Mouse (Mus musculus) forebrain, embryonic 10.5 days (tissue): Measurements from ENCODE around the gene Dnajc5. TPM values are rescaled to one million over a fixed set of nuclear protein-coding genes. Genes with fewer than 3 reads are reported as not detected.
A peak's percentile ranks its signal among the peaks of the same experiment; 100 is the strongest.

Source experiments
- DNase-seq: peaks from one replicate; pipeline ENCODE4 v3.0.0-alpha.2; 2017; ENCODE audit warnings: low spot score; ENCODE audit errors: extremely low spot score
- H3K27ac ChIP-seq: fragments of 300-500 bp; sonication (generic); 2 replicates; pipeline ENCODE4 v1.5.1; 2016; ENCODE audit warnings: mild to moderate bottlenecking
- H3K27me3 ChIP-seq: fragments of 300-500 bp; sonication (generic); 2 replicates; pipeline ENCODE4 v1.6.1; 2016; ENCODE audit warnings: mild to moderate bottlenecking; ENCODE audit not compliant: poor library complexity, severe bottlenecking
- H3K36me3 ChIP-seq: fragments of 300-500 bp; sonication (generic); replicated peaks from 2 replicates; pipeline ENCODE4 v1.6.1; 2016; ENCODE audit warnings: mild to moderate bottlenecking, moderate library complexity
- H3K4me1 ChIP-seq: fragments of 300-500 bp; sonication (generic); 2 replicates; pipeline ENCODE4 v1.6.1; 2016
- H3K4me3 ChIP-seq: fragments of 300-500 bp; sonication (generic); 2 replicates; pipeline ENCODE4 v1.5.1; 2016; ENCODE audit warnings: mild to moderate bottlenecking, moderate library complexity
- H3K9me3 ChIP-seq: fragments of 300-500 bp; sonication (generic); 2 replicates; pipeline ENCODE4 v1.6.1; 2016; ENCODE audit warnings: mild to moderate bottlenecking, moderate library complexity
- WGBS: fragments of 180-500 bp; shearing (Covaris S2); methylation state at CpG from one replicate; pipeline ENCODE4 v1.1.7; 2016; 5-methylcytosine and 5-hydroxymethylcytosine counted together
- polyA plus RNA-seq: library from polyadenylated mRNA; unstranded; fragments of >200 nt; fragmentation: Nextera tagmentation; extraction: Ambion mirVana; gene quantifications from 2 replicates; pipeline ENCODE4 v1.2.1, GENCODE M21; 2016

The Dnajc5 gene
- 92.3 and 92.4 TPM in 2 replicates for polyA plus RNA-seq

- peaks cover 48% of the 10 kb centered on the region for H3K36me3 ChIP-seq
- peak within 1 kb of the TSS; percentile 73 for H3K4me3 ChIP-seq
- H3K27me3 ChIP-seq: no peaks in the 10 kb centered on the region
- H3K9me3 ChIP-seq: no peaks in the 10 kb centered on the region
- WGBS: under 1% methylated on average over 74 of the region's 74 CpGs
- H3K27ac ChIP-seq: peak within 1 kb of the TSS; percentile 93
- DNase-seq: peak; percentile 97
- H3K4me1 ChIP-seq: peaks cover 25% of the 10 kb centered on the region
Observed at GRCm38 (mm10) chr2:181520118-181520935, at the start of gene Dnajc5. TSS of gene Dnajc5 (plus strand) at chr2:181520485.

- no peak for DNase-seq
- H3K4me3 ChIP-seq: no peak overlapping the region
- H3K36me3 ChIP-seq: no peaks in the 10 kb centered on the region
- no peaks in the 10 kb centered on the region for H3K9me3 ChIP-seq
- H3K4me1 ChIP-seq: peaks cover 5% of the 10 kb centered on the region; the same call in 1 of the 2 replicates
- H3K27me3 ChIP-seq: no peaks in the 10 kb centered on the region
- 64% methylated on average over 5 of the region's 5 CpGs for WGBS
- H3K27ac ChIP-seq: no peak overlapping the region
Observed at GRCm38 (mm10) chr2:181471246-181471645, 49.0 kb upstream of the Dnajc5 start.

DNA sequence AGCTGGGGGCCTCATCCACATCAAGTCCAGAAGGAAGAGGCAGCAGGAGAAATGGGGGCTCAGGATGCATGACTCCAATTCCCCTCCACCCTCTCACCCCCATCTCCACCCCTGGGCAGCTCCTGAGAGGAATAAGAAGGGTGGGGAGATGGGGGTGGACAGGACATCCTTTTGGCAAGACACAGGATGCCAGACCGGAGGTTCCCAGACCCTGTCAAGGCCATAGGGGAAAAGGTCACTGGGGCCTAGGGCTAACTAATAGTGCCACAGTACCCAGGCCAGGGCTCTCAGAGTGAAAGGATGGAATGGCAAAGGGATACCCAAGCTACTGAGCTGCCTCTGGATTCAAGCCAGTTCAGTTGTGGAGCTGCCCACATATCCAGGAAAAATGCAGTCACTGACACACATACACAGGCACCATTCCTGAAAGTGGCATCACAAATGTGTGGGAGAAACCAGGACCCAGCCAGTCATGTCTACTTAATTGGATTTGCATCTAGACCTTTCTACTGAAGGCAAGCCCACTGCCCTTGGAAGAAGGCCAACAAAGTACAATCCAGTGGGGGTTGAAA is 47.9 kb upstream of the Dnajc5 start:
- H3K27me3 ChIP-seq: no peaks in the 10 kb centered on the region
- no peak overlapping the region for H3K4me3 ChIP-seq
- H3K4me1 ChIP-seq: peaks cover 5% of the 10 kb centered on the region; the same call in 1 of the 2 replicates
- 71% methylated on average over 1 of the region's 1 CpGs for WGBS
- no peak for DNase-seq
- no peak overlapping the region for H3K27ac ChIP-seq
- no peaks in the 10 kb centered on the region for H3K36me3 ChIP-seq
- no peaks in the 10 kb centered on the region for H3K9me3 ChIP-seq

GRCm38 (mm10) chr2:181483120-181483519 is 37.2 kb upstream of the Dnajc5 start:
- H3K9me3 ChIP-seq: no peaks in the 10 kb centered on the region
- peaks cover 17% of the 10 kb centered on the region for H3K4me1 ChIP-seq
- no peak for DNase-seq
- no peak overlapping the region for H3K27ac ChIP-seq
- 52% methylated on average over 2 of the region's 2 CpGs for WGBS
- no peak overlapping the region for H3K4me3 ChIP-seq
- no peaks in the 10 kb centered on the region for H3K36me3 ChIP-seq
- no peaks in the 10 kb centered on the region for H3K27me3 ChIP-seq

GRCm38 (mm10) chr2:181483562-181484318 is 36.5 kb upstream of the Dnajc5 start:
- Histone ChIP-seq H3K4me1 (peaks cover 19% of the 10 kb centered on the region), H3K27ac (no peak overlapping the region), H3K9me3 (no peaks in the 10 kb centered on the region), H3K4me3 (no peak overlapping the region), H3K36me3 (no peaks in the 10 kb centered on the region), H3K27me3 (no peaks in the 10 kb centered on the region)
- no peak for DNase-seq
- WGBS: 40% methylated on average over 7 of the region's 7 CpGs

DNA sequence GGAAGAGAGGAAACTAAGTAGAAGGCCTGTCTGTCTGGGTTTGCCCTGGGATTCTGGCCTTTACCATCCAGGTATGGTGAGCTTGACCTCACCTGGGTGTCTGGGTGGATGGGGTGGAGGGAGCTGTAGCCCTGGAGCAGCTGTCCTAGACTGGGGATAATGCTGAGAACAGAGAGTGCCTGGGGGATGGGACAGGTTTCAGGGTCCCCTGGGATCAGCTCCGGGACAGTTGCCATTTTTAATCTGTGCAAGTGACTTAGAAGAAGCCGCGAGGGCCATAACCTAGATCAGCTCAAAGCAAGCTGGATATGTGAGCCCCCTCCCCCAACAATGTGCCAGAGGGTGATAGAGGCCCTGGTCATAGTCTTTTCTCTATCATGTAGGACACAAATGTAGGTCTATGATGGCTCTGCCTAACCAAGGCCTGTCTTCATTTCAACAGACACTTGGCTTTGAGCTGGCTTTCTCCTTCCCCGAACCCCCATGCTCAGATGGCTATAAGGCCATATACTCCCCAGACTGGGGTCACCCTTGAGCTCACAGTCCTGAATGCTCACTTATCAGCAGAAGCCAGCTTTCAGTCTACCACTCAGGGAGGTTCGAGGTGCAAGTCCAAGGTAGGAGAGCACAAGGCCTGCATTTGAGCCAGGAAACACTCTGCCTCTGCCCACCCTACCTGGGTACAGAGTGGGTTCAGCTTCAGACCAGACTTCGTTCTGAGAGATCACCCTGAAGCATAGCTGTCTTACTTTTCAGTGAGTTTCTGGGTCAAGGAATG is 35.6 kb upstream of the Dnajc5 start:
- 83% methylated on average over 6 of the region's 6 CpGs for WGBS
- no peaks in the 10 kb centered on the region for H3K9me3 ChIP-seq

GRCm38 (mm10) chr2:181485741-181486140 is 34.5 kb upstream of the Dnajc5 start:
- H3K4me1 ChIP-seq: peaks cover 19% of the 10 kb centered on the region
- no peak overlapping the region for H3K27ac ChIP-seq
- WGBS: 31% methylated on average over 1 of the region's 1 CpGs

More for the DNA sequence above, 35.6 kb upstream of the Dnajc5 start:
- H3K4me1 ChIP-seq: peaks cover 19% of the 10 kb centered on the region
- no peak for DNase-seq
- no peaks in the 10 kb centered on the region for H3K36me3 ChIP-seq
- H3K4me3 ChIP-seq: no peak overlapping the region
- no peaks in the 10 kb centered on the region for H3K27me3 ChIP-seq
- H3K27ac ChIP-seq: no peak overlapping the region

DNA sequence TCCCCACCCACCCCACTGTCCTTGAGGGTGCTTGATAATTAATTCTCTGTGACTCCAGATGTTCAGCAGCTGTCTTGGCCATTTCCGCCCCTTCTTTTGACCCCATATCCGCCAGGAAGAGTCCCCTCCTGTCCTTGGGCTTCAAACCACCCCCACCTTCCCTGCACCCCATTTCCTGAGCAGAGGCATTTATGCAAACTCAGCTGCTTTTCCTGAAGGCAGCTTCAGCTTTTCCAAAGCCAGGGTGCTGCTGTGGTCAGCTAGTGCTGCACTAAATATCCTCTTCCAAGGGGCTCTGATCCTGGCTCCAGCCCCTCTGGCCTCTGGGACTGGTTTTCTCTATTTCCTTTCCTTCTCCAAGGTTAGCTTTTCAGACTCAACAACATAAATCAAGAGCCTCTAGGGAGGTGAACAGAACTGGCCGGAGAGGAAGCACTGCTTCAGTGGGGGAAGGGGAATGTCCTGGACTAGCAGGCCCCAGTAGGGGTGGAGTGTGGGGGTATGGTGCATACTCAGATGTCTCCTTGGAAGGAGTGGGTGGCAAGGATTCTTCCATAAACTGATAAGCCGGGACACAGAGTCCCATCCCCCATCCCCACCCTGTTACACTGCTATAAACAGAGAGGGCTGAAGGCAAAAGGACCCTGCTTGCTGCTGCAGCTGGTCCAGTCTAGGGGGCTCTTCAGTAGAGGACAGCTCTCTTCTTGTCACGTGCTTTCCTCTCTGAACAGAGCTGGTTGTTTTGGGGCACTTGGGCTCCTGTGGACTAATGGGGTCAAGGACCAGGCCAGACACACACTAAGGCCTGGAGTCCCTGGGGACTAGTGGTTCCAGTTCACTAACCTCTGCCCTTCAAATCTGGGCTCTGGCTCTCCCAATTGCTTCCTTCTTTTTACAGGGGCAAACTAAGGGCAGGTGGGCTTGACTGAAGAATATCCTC is 32.7 kb upstream of the Dnajc5 start:
- Histone ChIP-seq H3K4me3 (no peak overlapping the region), H3K27ac (peak overlapping the region; percentile 30; the same call in 1 of the 2 replicates), H3K4me1 (peaks cover 22% of the 10 kb centered on the region), H3K9me3 (no peaks in the 10 kb centered on the region), H3K27me3 (no peaks in the 10 kb centered on the region), H3K36me3 (no peaks in the 10 kb centered on the region)
- DNase-seq: no peak
- WGBS: 41% methylated on average over 5 of the region's 5 CpGs

More at GRCm38 (mm10) chr2:181485741-181486140, 34.5 kb upstream of the Dnajc5 start:
- no peaks in the 10 kb centered on the region for H3K36me3 ChIP-seq
- no peaks in the 10 kb centered on the region for H3K9me3 ChIP-seq
- H3K27me3 ChIP-seq: no peaks in the 10 kb centered on the region
- H3K4me3 ChIP-seq: no peak overlapping the region
- no peak for DNase-seq

GRCm38 (mm10) chr2:181491432-181492205 is 28.7 kb upstream of the Dnajc5 start:
- WGBS: 26% methylated on average over 7 of the region's 7 CpGs
- Histone ChIP-seq H3K36me3 (no peaks in the 10 kb centered on the region), H3K27ac (no peak overlapping the region), H3K27me3 (no peaks in the 10 kb centered on the region), H3K4me1 (peaks cover 24% of the 10 kb centered on the region), H3K9me3 (no peaks in the 10 kb centered on the region), H3K4me3 (no peak overlapping the region)
- DNase-seq: no peak

DNA sequence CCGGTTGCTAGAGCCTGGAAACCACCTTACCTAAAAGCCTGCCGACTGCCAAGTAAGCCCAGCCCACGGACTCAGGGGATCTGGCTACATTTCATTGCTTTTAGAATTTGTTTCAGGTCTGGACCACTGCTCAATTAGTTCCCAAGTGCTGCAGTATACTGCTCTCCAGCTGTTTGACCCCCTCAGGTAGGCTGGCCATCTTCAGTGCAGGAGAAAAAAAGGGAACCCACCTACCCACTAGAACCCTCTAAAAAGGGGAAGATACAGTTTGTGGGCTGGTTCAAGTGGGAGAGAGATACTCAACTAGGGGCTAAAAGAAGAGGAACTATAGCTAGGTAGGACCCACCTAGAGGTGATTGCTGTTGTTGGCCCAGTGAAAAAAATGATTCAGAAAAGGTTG is 28.1 kb upstream of the Dnajc5 start:
- Histone ChIP-seq H3K36me3 (no peaks in the 10 kb centered on the region), H3K27me3 (no peaks in the 10 kb centered on the region), H3K4me1 (peaks cover 21% of the 10 kb centered on the region), H3K4me3 (no peak overlapping the region), H3K27ac (no peak overlapping the region), H3K9me3 (no peaks in the 10 kb centered on the region)
- 59% methylated on average over 3 of the region's 3 CpGs for WGBS
- no peak for DNase-seq
